Mouse (Mus musculus) stomach, postnatal 0 days (tissue): ENCODE results near the gene Hspb9.

ENCODE experiments used
- CTCF ChIP-seq: IDR thresholded peaks from 2 replicates; pipeline ENCODE4 v1.5.1; 2016; ENCODE audit warnings: antibody characterized with exemption, low read depth, mild to moderate bottlenecking, moderate library complexity
- EP300 ChIP-seq: optimal IDR thresholded peaks from 2 replicates; pipeline ENCODE3; 2016; ENCODE audit warnings: antibody characterized with exemption

- TF ChIP-seq CTCF = no peak
- no peak for TF ChIP-seq EP300
Observed at GRCm38 (mm10) chr11:100684084-100684483, 29.6 kb upstream of the Hspb9 start.
